Mouse (Mus musculus): ENCODE data around the gene Rab5if. TPM values are rescaled to one million over a fixed set of nuclear protein-coding genes. Genes with fewer than 3 reads are reported as not detected.
"Not testable (repeated sequence)": the region's sequence is repeated elsewhere in the genome, so short reads cannot be mapped to it uniquely, and the experiment has no call there.

Gene Rab5if
- polyA plus RNA-seq, 1 experiment from 2014 or later, result 160 TPM

DNA sequence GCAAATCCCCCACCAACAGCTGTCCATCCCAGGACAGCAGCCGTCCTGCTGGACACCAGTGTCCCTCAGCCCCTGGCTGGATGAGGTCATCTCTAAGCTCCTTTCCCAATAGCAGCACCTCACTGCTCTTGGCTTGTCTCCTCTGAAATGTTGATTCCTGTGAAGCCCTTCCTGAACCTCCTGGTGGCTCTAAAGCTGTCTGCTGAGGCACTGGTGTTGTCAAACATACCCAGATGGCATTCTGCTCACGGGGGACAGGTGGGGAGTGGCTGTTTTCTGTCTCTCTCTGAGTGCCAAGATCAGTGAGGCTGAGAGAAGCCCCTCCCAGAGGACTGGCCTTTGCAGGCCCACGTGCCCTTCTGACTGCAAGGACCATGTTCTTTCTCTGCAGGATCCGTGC lies 43.0 kb downstream of the Rab5if start:
- not testable (repeated sequence) for H3K27me3 ChIP-seq; H3K9me3 ChIP-seq (replicated peaks); H3K9ac ChIP-seq; H3K27ac ChIP-seq (replicated peaks); H3K36me3 ChIP-seq; H3K4me3 ChIP-seq (replicated peaks); ATAC-seq (ENCODE audit: insufficient number of reproducible peaks, low FRiP score, low TSS enrichment, low read depth); H3K4me2 ChIP-seq (replicated peaks); H3K4me1 ChIP-seq
- WGBS, result 32% methylated on average over 4 of the region's 4 CpGs

GRCm38 (mm10) chr2:156913191-156913590 lies 50.3 kb downstream of the Rab5if start:
- no peak for ATAC-seq (ENCODE audit: insufficient number of reproducible peaks, low FRiP score, low TSS enrichment, low read depth)
- H3K9ac ChIP-seq, result no peak overlapping the region
- H3K4me2 ChIP-seq (replicated peaks), result no peak overlapping the region
- H3K27me3 ChIP-seq, result no peaks in the 10 kb centered on the region
- H3K4me3 ChIP-seq (replicated peaks), result no peak overlapping the region
- no peaks in the 10 kb centered on the region for H3K9me3 ChIP-seq (replicated peaks)
- no peak overlapping the region for H3K27ac ChIP-seq (replicated peaks)
- H3K4me1 ChIP-seq, result no peaks in the 10 kb centered on the region
- no peaks in the 10 kb centered on the region for H3K36me3 ChIP-seq
- 53% methylated on average over 5 of the region's 5 CpGs for WGBS

DNA sequence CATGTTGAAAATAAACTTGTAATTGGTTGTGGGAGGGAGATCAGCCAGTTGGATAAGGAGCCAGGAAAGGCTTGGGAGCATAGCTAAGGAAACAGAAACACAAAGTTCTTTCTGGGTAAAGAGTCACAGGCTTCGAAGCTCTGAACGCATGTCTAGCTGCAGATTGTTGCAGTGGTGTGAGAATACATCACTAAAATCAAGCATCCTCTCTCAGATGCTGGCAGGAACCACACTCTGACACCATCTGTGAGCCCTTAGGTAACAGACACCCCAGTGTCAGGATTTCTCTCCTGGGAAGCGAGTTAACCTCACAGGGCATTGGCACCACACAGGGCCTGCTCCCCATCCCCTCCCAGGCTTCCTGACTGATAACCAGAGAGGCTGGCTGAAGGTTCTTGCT lies 52.6 kb downstream of the Rab5if start:
- no peak overlapping the region for H3K9ac ChIP-seq
- no peak for ATAC-seq (ENCODE audit: insufficient number of reproducible peaks, low FRiP score, low TSS enrichment, low read depth)
- H3K4me1 ChIP-seq, result no peaks in the 10 kb centered on the region
- 68% methylated on average over 3 of the region's 3 CpGs for WGBS
- H3K27me3 ChIP-seq, result no peaks in the 10 kb centered on the region
- H3K4me3 ChIP-seq (replicated peaks), result no peak overlapping the region
- no peaks in the 10 kb centered on the region for H3K36me3 ChIP-seq
- H3K27ac ChIP-seq (replicated peaks), result no peak overlapping the region
- H3K4me2 ChIP-seq (replicated peaks), result no peak overlapping the region
- H3K9me3 ChIP-seq (replicated peaks), result no peaks in the 10 kb centered on the region

- no peak overlapping the region for H3K9ac ChIP-seq
- no peaks in the 10 kb centered on the region for H3K36me3 ChIP-seq
- H3K27ac ChIP-seq (replicated peaks), result no peak overlapping the region
- no peak for ATAC-seq (ENCODE audit: insufficient number of reproducible peaks, low FRiP score, low TSS enrichment, low read depth)
- no peaks in the 10 kb centered on the region for H3K9me3 ChIP-seq (replicated peaks)
- H3K27me3 ChIP-seq, result no peaks in the 10 kb centered on the region
- H3K4me2 ChIP-seq (replicated peaks), result no peak overlapping the region
- no peak overlapping the region for H3K4me3 ChIP-seq (replicated peaks)
- H3K4me1 ChIP-seq, result no peaks in the 10 kb centered on the region
- WGBS, result 69% methylated on average over 3 of the region's 3 CpGs
These were observed 53.6 kb downstream of the Rab5if start for GRCm38 (mm10) chr2:156916419-156917125.

- Histone ChIP-seq H3K4me2 (replicated peaks) (no peak overlapping the region), H3K36me3 (no peaks in the 10 kb centered on the region), H3K27me3 (no peaks in the 10 kb centered on the region), H3K4me1 (no peaks in the 10 kb centered on the region), H3K9me3 (replicated peaks) (no peaks in the 10 kb centered on the region), H3K27ac (replicated peaks) (no peak overlapping the region), H3K9ac (no peak overlapping the region), H3K4me3 (replicated peaks) (no peak overlapping the region)
- ATAC-seq (ENCODE audit: insufficient number of reproducible peaks, low FRiP score, low TSS enrichment, low read depth), result no peak
- 44% methylated on average over 4 of the region's 4 CpGs for WGBS
These were observed 55.6 kb downstream of the Rab5if start for GRCm38 (mm10) chr2:156918562-156918961.

DNA sequence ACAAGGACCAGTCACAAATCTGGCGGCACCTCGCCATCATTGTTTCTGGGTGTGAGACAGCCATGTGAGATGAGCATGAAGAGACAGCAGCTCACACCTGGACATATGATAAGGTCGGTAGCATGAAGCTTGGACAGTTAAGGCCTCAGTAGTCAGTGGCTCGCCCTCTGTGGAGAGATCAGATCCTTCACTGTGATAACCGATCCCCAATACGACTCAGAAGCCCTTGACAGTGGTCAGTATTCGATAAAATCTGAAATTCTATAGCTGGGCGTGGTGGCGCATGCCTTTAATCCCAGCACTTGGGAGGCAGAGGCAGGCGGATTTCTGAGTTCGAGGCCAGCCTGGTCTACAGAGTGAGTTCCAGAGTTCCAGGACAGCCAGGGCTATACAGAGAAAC lies 56.3 kb downstream of the Rab5if start:
- H3K9ac ChIP-seq; H3K4me3 ChIP-seq (replicated peaks); H3K9me3 ChIP-seq (replicated peaks); ATAC-seq (ENCODE audit: insufficient number of reproducible peaks, low FRiP score, low TSS enrichment, low read depth); H3K27me3 ChIP-seq; H3K36me3 ChIP-seq; H3K27ac ChIP-seq (replicated peaks); H3K4me2 ChIP-seq (replicated peaks); H3K4me1 ChIP-seq: not testable (repeated sequence)
- WGBS, result 84% methylated on average over 11 of the region's 11 CpGs

GRCm38 (mm10) chr2:156919796-156920195 lies 56.9 kb downstream of the Rab5if start:
- no peak overlapping the region for H3K27ac ChIP-seq (replicated peaks)
- H3K27me3 ChIP-seq, result no peaks in the 10 kb centered on the region
- ATAC-seq (ENCODE audit: insufficient number of reproducible peaks, low FRiP score, low TSS enrichment, low read depth), result no peak
- no peak overlapping the region for H3K4me2 ChIP-seq (replicated peaks)
- no peaks in the 10 kb centered on the region for H3K9me3 ChIP-seq (replicated peaks)
- H3K36me3 ChIP-seq, result no peaks in the 10 kb centered on the region
- no peak overlapping the region for H3K9ac ChIP-seq
- peaks cover 8% of the 10 kb centered on the region; the same call in 1 of the 2 replicates for H3K4me1 ChIP-seq
- no peak overlapping the region for H3K4me3 ChIP-seq (replicated peaks)
- 61% methylated on average over 2 of the region's 2 CpGs for WGBS

DNA sequence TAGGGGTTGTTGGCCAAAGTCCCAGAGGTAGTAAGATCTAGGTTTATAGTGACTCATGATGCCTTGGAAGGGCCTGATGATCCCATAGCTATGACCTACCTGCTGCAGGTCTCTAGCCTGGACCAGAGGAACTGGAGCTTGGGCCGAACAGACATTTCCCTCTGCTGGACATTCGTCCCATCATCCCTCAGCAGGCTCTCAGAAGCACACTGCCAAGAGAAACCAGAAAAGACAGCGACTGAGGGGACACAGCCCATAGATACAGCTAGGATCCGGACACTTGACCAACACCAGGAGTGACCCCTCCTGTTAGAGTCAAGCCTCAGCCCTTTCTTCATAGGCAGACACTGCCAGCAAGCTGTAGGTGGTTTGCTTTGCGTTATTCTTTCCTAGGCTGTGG lies 60.1 kb downstream of the Rab5if start:
- ATAC-seq (ENCODE audit: insufficient number of reproducible peaks, low FRiP score, low TSS enrichment, low read depth), result no peak
- H3K4me2 ChIP-seq (replicated peaks), result no peak overlapping the region
- 78% methylated on average over 5 of the region's 5 CpGs for WGBS
- no peak overlapping the region for H3K4me3 ChIP-seq (replicated peaks)
- H3K4me1 ChIP-seq, result peaks cover 11% of the 10 kb centered on the region; the same call in 1 of the 2 replicates
- H3K9me3 ChIP-seq (replicated peaks), result no peaks in the 10 kb centered on the region
- H3K9ac ChIP-seq, result no peak overlapping the region
- 0 out of 2 replicates have a peak, but pooled peaks cover 9% of the 10 kb centered on the region for H3K36me3 ChIP-seq
- H3K27ac ChIP-seq (replicated peaks), result no peak overlapping the region
- H3K27me3 ChIP-seq, result no peaks in the 10 kb centered on the region

Other genes starting within 250 kb of the Rab5if start
- 87.7 and 96.6 TPM in 2 replicates for gene Dlgap4, start 249.4 kb upstream of the Rab5if start, polyA plus RNA-seq (2015; fragmentation: Nextera tagmentation; extraction: Ambion mirVana)
- 245 and 251 TPM in 2 replicates for gene Myl9, start 87.7 kb upstream of the Rab5if start, polyA plus RNA-seq (2015; fragmentation: Nextera tagmentation; extraction: Ambion mirVana)
- gene Tgif2, start 23.1 kb upstream of the Rab5if start, polyA plus RNA-seq (2015; fragmentation: Nextera tagmentation; extraction: Ambion mirVana), result 51.1 and 51.6 TPM in 2 replicates
- 8.4 and 9.7 TPM in 2 replicates for gene 4930518I15Rik, start 5.2 kb upstream of the Rab5if start, polyA plus RNA-seq (2015; fragmentation: Nextera tagmentation; extraction: Ambion mirVana)
- gene Sla2, start 24.1 kb downstream of the Rab5if start, polyA plus RNA-seq (2015; fragmentation: Nextera tagmentation; extraction: Ambion mirVana), result 0.52 and 0.56 TPM in 2 replicates
- 52.9 and 53.9 TPM in 2 replicates for gene Ndrg3, start 128.9 kb downstream of the Rab5if start, polyA plus RNA-seq (2015; fragmentation: Nextera tagmentation; extraction: Ambion mirVana)
- gene Dsn1, start 144.0 kb downstream of the Rab5if start, polyA plus RNA-seq (2015; fragmentation: Nextera tagmentation; extraction: Ambion mirVana), result 27.5 and 28.2 TPM in 2 replicates
- 3.5 and 4.4 TPM in 2 replicates for gene Soga1, start 216.1 kb downstream of the Rab5if start, polyA plus RNA-seq (2015; fragmentation: Nextera tagmentation; extraction: Ambion mirVana)
- gene Tldc2, start 223.9 kb downstream of the Rab5if start, polyA plus RNA-seq (2015; fragmentation: Nextera tagmentation; extraction: Ambion mirVana), result not detected in 2 replicates

Measured in embryonic facial prominence, embryonic 15.5 days (tissue).